Comparison of ENCODE assay signal across 7 mouse cellular contexts in genomic region chr4:63402056-63402455, GRCm38 (mm10). TPM values are rescaled to one million over a fixed set of nuclear protein-coding genes. Genes with fewer than 3 reads are reported as not detected.
DNase-seq lines count a peak whose midpoint lies in the region; ATAC-seq and TF ChIP-seq lines count a peak whose summit lies in the region.

No protein-coding gene starts in this region.

- ATAC-seq in lung, embryonic 16.5 days (ENCODE audit: low read depth): no peak
- peak; percentile 53 for ATAC-seq in erythroid progenitor cell, adult 5-6 weeks (replicated peaks; ENCODE audit: low FRiP score, poor library complexity, severe bottlenecking)
- ATAC-seq in limb, embryonic 12.5 days (ENCODE audit: insufficient number of reproducible peaks, insufficient read depth, low FRiP score, low TSS enrichment, low read depth): no peak

- no peaks in the 10 kb centered on the region for H3K9me3 ChIP-seq in lung, embryonic 16.5 days (ENCODE audit: control insufficient read depth, low read length)
- no peaks in the 10 kb centered on the region for H3K9me3 ChIP-seq in limb, embryonic 12.5 days

- H3K4me1 ChIP-seq in lung, embryonic 16.5 days (replicated peaks; ENCODE audit: control insufficient read depth, insufficient read depth, low read length): peaks cover 73% of the 10 kb centered on the region
- peaks cover 76% of the 10 kb centered on the region for H3K4me1 ChIP-seq in limb, embryonic 12.5 days (replicated peaks)
- H3K4me1 ChIP-seq in olfactory bulb, adult 2 months (ENCODE audit: control insufficient read depth, insufficient read depth, low read length): peaks cover 26% of the 10 kb centered on the region

- H3K4me3 ChIP-seq in lung, embryonic 16.5 days (ENCODE audit: low read length): peak overlapping the region; percentile 47
- peak overlapping the region; percentile 37 for H3K4me3 ChIP-seq in limb, embryonic 12.5 days (replicated peaks)
- peak overlapping the region; percentile 11; the same call in 1 of the 2 replicates for H3K4me3 ChIP-seq in olfactory bulb, adult 2 months (ENCODE audit: insufficient read depth, low read depth, low read length)

- no peak for TF ChIP-seq CTCF in olfactory bulb, adult 2 months (IDR thresholded peaks at IDR 0.05; ENCODE audit: insufficient read depth, low read depth, low read length)

- no peaks in the 10 kb centered on the region for H3K27me3 ChIP-seq in lung, embryonic 16.5 days (ENCODE audit: control insufficient read depth, insufficient read depth, low read depth, low read length)
- no peaks in the 10 kb centered on the region for H3K27me3 ChIP-seq in limb, embryonic 12.5 days

- H3K9ac ChIP-seq in lung, embryonic 16.5 days (ENCODE audit: low read length): peak overlapping the region; percentile 69
- peak overlapping the region; percentile 56 for H3K9ac ChIP-seq in limb, embryonic 12.5 days (replicated peaks)

- peak overlapping the region; percentile 97 for H3K27ac ChIP-seq in lung, embryonic 16.5 days (ENCODE audit: low read length)
- H3K27ac ChIP-seq in limb, embryonic 12.5 days: peak overlapping the region; percentile 92
- peak overlapping the region; percentile 34; the same call in 1 of the 2 replicates for H3K27ac ChIP-seq in olfactory bulb, adult 2 months (ENCODE audit: insufficient read depth, low read depth, low read length)

- WGBS in lung, embryonic 16.5 days: 55% methylated on average over 4 of the region's 10 CpGs
- WGBS in limb, embryonic 12.5 days: 84% methylated on average over 10 of the region's 10 CpGs
- 86% methylated on average over 10 of the region's 10 CpGs for WGBS in olfactory bulb, adult 2 months

- no peak for TF ChIP-seq POLR2A in olfactory bulb, adult 2 months (IDR thresholded peaks at IDR 0.05; ENCODE audit: insufficient read depth, low read depth, low read length)

- H3K36me3 ChIP-seq in lung, embryonic 16.5 days (ENCODE audit: control insufficient read depth, insufficient read depth, low read length): no peaks in the 10 kb centered on the region
- peaks cover 8% of the 10 kb centered on the region for H3K36me3 ChIP-seq in limb, embryonic 12.5 days

- H3K4me2 ChIP-seq in lung, embryonic 16.5 days (ENCODE audit: low read depth, low read length): peak overlapping the region; percentile 70
- peak overlapping the region; percentile 64 for H3K4me2 ChIP-seq in limb, embryonic 12.5 days

- no peak for DNase-seq in lung, postnatal 10 days
- no peak for DNase-seq in right cerebral cortex, postnatal 10 days (ENCODE audit: low spot score in 2 of 2)
- no peak for DNase-seq in natural killer cell, adult 2 months (ENCODE audit: low spot score in 2 of 2)

RNA-seq across cellular contexts. Expression of gene Akna, which starts 1.1 kb away (rescaled TPM):
- polyA plus RNA-seq in lung, embryonic 16.5 days (2015; fragmentation: Nextera tagmentation; extraction: Ambion mirVana): 10.2 and 10.6 TPM in 2 replicates
- 18.7 and 26.4 TPM in 2 replicates for total RNA-seq in erythroid progenitor cell, adult 5-6 weeks (2015; ENCODE audit: low replicate concordance)
- total RNA-seq in erythroid progenitor cell, adult 5-6 weeks (2017; ENCODE audit: low replicate concordance): 12.0 and 13.1 TPM in 2 replicates
- 10.0 and 11.3 TPM in 2 replicates for polyA plus RNA-seq in limb, embryonic 12.5 days (2016; fragmentation: Nextera tagmentation; extraction: Ambion mirVana)
- not detected in 2 replicates for polyA plus RNA-seq in olfactory bulb, adult 2 months (2012; ENCODE audit: insufficient read depth, insufficient read length, low replicate concordance, missing spikeins)

RNA-seq across cellular contexts. Expression of gene Orm2, which starts 39.8 kb away (rescaled TPM):
- polyA plus RNA-seq in lung, embryonic 16.5 days (2015; fragmentation: Nextera tagmentation; extraction: Ambion mirVana): not detected in 2 replicates
- not detected in 2 replicates for total RNA-seq in erythroid progenitor cell, adult 5-6 weeks (2015; ENCODE audit: low replicate concordance)
- not detected in 2 replicates for total RNA-seq in erythroid progenitor cell, adult 5-6 weeks (2017; ENCODE audit: low replicate concordance)
- not detected in 2 replicates for polyA plus RNA-seq in limb, embryonic 12.5 days (2016; fragmentation: Nextera tagmentation; extraction: Ambion mirVana)
- not detected in 2 replicates for polyA plus RNA-seq in olfactory bulb, adult 2 months (2012; ENCODE audit: insufficient read depth, insufficient read length, low replicate concordance, missing spikeins)

RNA-seq across cellular contexts. Expression of gene Orm3, which starts 46.1 kb away (rescaled TPM):
- not detected in 2 replicates for polyA plus RNA-seq in lung, embryonic 16.5 days (2015; fragmentation: Nextera tagmentation; extraction: Ambion mirVana)
- total RNA-seq in erythroid progenitor cell, adult 5-6 weeks (2015; ENCODE audit: low replicate concordance): not detected in 2 replicates
- not detected in 2 replicates for total RNA-seq in erythroid progenitor cell, adult 5-6 weeks (2017; ENCODE audit: low replicate concordance)
- not detected in 2 replicates for polyA plus RNA-seq in limb, embryonic 12.5 days (2016; fragmentation: Nextera tagmentation; extraction: Ambion mirVana)
- not detected in 2 replicates for polyA plus RNA-seq in olfactory bulb, adult 2 months (2012; ENCODE audit: insufficient read depth, insufficient read length, low replicate concordance, missing spikeins)

RNA-seq across cellular contexts. Expression of gene Orm1, which starts 57.7 kb away (rescaled TPM):
- 0.48 TPM in 1 of 2 replicates, not detected in the other for polyA plus RNA-seq in lung, embryonic 16.5 days (2015; fragmentation: Nextera tagmentation; extraction: Ambion mirVana)
- 16.6 and 43.6 TPM in 2 replicates for total RNA-seq in erythroid progenitor cell, adult 5-6 weeks (2015; ENCODE audit: low replicate concordance)
- 5.5 and 23.5 TPM in 2 replicates for total RNA-seq in erythroid progenitor cell, adult 5-6 weeks (2017; ENCODE audit: low replicate concordance)
- not detected in 2 replicates for polyA plus RNA-seq in limb, embryonic 12.5 days (2016; fragmentation: Nextera tagmentation; extraction: Ambion mirVana)
- not detected in 2 replicates for polyA plus RNA-seq in olfactory bulb, adult 2 months (2012; ENCODE audit: insufficient read depth, insufficient read length, low replicate concordance, missing spikeins)

Comparison
In these comparisons a context has a peak if more than half of its experiments do, and no peak if none do; other contexts are left out.
1. H3K27ac ChIP-seq: peak in every context shown above with its lines; median percentile 97 in lung, embryonic 16.5 days; 92 in limb, embryonic 12.5 days; 34 in olfactory bulb, adult 2 months.
2. RNA of gene Akna, which starts 1.1 kb away (polyA plus RNA-seq): 10.2 to 10.6 TPM in lung, embryonic 16.5 days and 10.0 to 11.3 TPM in limb, embryonic 12.5 days; not detected in olfactory bulb, adult 2 months; every median in the first group is over 10 times any median in the second.
3. Peak in every context shown above with its lines, with median percentiles within 50 percentile points of each other: H3K4me3 ChIP-seq.